Mouse (Mus musculus) cerebellum, adult 2 months (tissue): ENCODE measurements around the gene Cpeb3. TPM values are rescaled to one million over a fixed set of nuclear protein-coding genes. Genes with fewer than 3 reads are reported as not detected.
"Not testable (repeated sequence)": the region's sequence is repeated elsewhere in the genome, so short reads cannot be mapped to it uniquely, and the experiment has no call there.

Source experiments
- DNase-seq, 2 experiments: peaks; one replicate each; pipeline ENCODE4 v3.0.0; 2021
- H3K27ac ChIP-seq: fragments of 200-500 bp; 2 replicates; pipeline ENCODE4 v1.5.1; 2012; ENCODE audit warnings: low read length, control low read depth, inconsistent platforms; ENCODE audit not compliant: insufficient read depth
- H3K27me3 ChIP-seq: fragments of 200-500 bp; 2 replicates; pipeline ENCODE4 v1.6.1; 2012; ENCODE audit warnings: inconsistent platforms, mild to moderate bottlenecking, low read length, moderate library complexity; ENCODE audit not compliant: control insufficient read depth, insufficient read depth
- H3K4me1 ChIP-seq: fragments of 200-500 bp; 2 replicates; pipeline ENCODE4 v1.6.1; 2011; ENCODE audit warnings: low read length; ENCODE audit not compliant: control insufficient read depth, insufficient read depth
- H3K4me3 ChIP-seq: fragments of 200-500 bp; replicated peaks from 2 replicates; pipeline ENCODE3; 2011; ENCODE audit warnings: mild to moderate bottlenecking, low read depth, low read length, control low read depth; ENCODE audit not compliant: insufficient read depth
- CTCF ChIP-seq: fragments of 200-500 bp; IDR thresholded peaks from 2 replicates; pipeline ENCODE4 v1.5.1; 2011; ENCODE audit warnings: low read depth, mild to moderate bottlenecking, control low read depth, low read length, moderate library complexity, borderline replicate concordance; ENCODE audit not compliant: insufficient read depth
- POLR2A ChIP-seq: fragments of 200-500 bp; IDR thresholded peaks from 2 replicates; pipeline ENCODE4 v1.6.1; 2011; ENCODE audit warnings: low read length, control low read depth, borderline replicate concordance; ENCODE audit not compliant: insufficient read depth
- WGBS: fragments of 180-500 bp; shearing (Covaris S2); methylation state at CpG from one replicate; pipeline ENCODE4 v1.1.7; 2018; 5-methylcytosine and 5-hydroxymethylcytosine counted together
- polyA plus RNA-seq: library from polyadenylated mRNA; depleted of rRNA; stranded (reverse); fragments of >200 nt; gene quantifications from 2 replicates; pipeline ENCODE4 v1.2.3, GENCODE M21; 2012

The Cpeb3 gene
- polyA plus RNA-seq, 1 experiment = 41.5 TPM

- peaks cover 11% of the 10 kb centered on the region for H3K4me1 ChIP-seq
- H3K4me3 ChIP-seq = no peak overlapping the region
- TF ChIP-seq POLR2A (no peak), CTCF (peak; percentile 3; the same call in 1 of the 2 replicates)
- H3K27me3 ChIP-seq = no peaks in the 10 kb centered on the region
- 60% methylated on average over 5 of the region's 5 CpGs for WGBS
- DNase-seq = no peak
- H3K27ac ChIP-seq = no peak overlapping the region
Observed at GRCm38 (mm10) chr19:37156770-37157336, 51.5 kb downstream of the Cpeb3 start.

GRCm38 (mm10) chr19:37156040-37156439 lies 52.4 kb downstream of the Cpeb3 start:
- Histone ChIP-seq H3K27ac (no peak overlapping the region), H3K4me1 (peaks cover 11% of the 10 kb centered on the region), H3K4me3 (no peak overlapping the region), H3K27me3 (no peaks in the 10 kb centered on the region)
- DNase-seq = no peak
- WGBS = 79% methylated on average over 4 of the region's 4 CpGs
- no peak for TF ChIP-seq CTCF
- no peak for TF ChIP-seq POLR2A

GRCm38 (mm10) chr19:37147145-37147544 lies 61.3 kb downstream of the Cpeb3 start:
- WGBS = 48% methylated on average over 4 of the region's 4 CpGs
- Histone ChIP-seq H3K27ac (no peak overlapping the region), H3K27me3 (no peaks in the 10 kb centered on the region), H3K4me1 (peaks cover 5% of the 10 kb centered on the region), H3K4me3 (no peak overlapping the region)
- DNase-seq = no peak
- TF ChIP-seq CTCF (no peak), POLR2A (no peak)

GRCm38 (mm10) chr19:37145846-37146245 lies 62.6 kb downstream of the Cpeb3 start:
- WGBS = 76% methylated on average over 1 of the region's 1 CpGs

GRCm38 (mm10) chr19:37145401-37145800 lies 63.0 kb downstream of the Cpeb3 start:
- no peak for DNase-seq
- Histone ChIP-seq H3K4me1 (peaks cover 8% of the 10 kb centered on the region), H3K27ac (no peak overlapping the region), H3K4me3 (no peak overlapping the region), H3K27me3 (no peaks in the 10 kb centered on the region)
- no peak for TF ChIP-seq CTCF
- no peak for TF ChIP-seq POLR2A
- WGBS = 94% methylated on average over 5 of the region's 5 CpGs

More at GRCm38 (mm10) chr19:37145846-37146245, 62.6 kb downstream of the Cpeb3 start:
- TF ChIP-seq CTCF (no peak), POLR2A (no peak)
- no peak for DNase-seq
- H3K4me3 ChIP-seq = no peak overlapping the region
- no peaks in the 10 kb centered on the region for H3K27me3 ChIP-seq
- H3K4me1 ChIP-seq = peaks cover 8% of the 10 kb centered on the region
- H3K27ac ChIP-seq = no peak overlapping the region

GRCm38 (mm10) chr19:37141623-37142022 lies 66.8 kb downstream of the Cpeb3 start:
- peaks cover 3% of the 10 kb centered on the region for H3K4me1 ChIP-seq
- H3K27me3 ChIP-seq = no peaks in the 10 kb centered on the region
- H3K27ac ChIP-seq = no peak overlapping the region
- WGBS = 66% methylated on average over 4 of the region's 4 CpGs
- no peak for DNase-seq
- TF ChIP-seq CTCF (no peak), POLR2A (no peak)
- no peak overlapping the region for H3K4me3 ChIP-seq

GRCm38 (mm10) chr19:37137133-37137532 lies 71.3 kb downstream of the Cpeb3 start:
- 65% methylated on average over 2 of the region's 2 CpGs for WGBS
- Histone ChIP-seq H3K27ac (no peak overlapping the region), H3K27me3 (no peaks in the 10 kb centered on the region), H3K4me3 (no peak overlapping the region), H3K4me1 (peaks cover 3% of the 10 kb centered on the region)
- no peak for TF ChIP-seq CTCF
- DNase-seq = no peak

GRCm38 (mm10) chr19:37135459-37135858 lies 72.9 kb downstream of the Cpeb3 start:
- H3K27me3 ChIP-seq, H3K27ac ChIP-seq, DNase-seq, H3K4me3 ChIP-seq, H3K4me1 ChIP-seq: not testable (repeated sequence)
- WGBS = 81% methylated on average over 2 of the region's 2 CpGs

GRCm38 (mm10) chr19:37133666-37134065 lies 74.7 kb downstream of the Cpeb3 start:
- Histone ChIP-seq H3K27me3 (no peaks in the 10 kb centered on the region), H3K4me1 (no peaks in the 10 kb centered on the region; the same call in 1 of the 2 replicates), H3K4me3 (no peak overlapping the region), H3K27ac (no peak overlapping the region)
- DNase-seq = no peak
- 90% methylated on average over 4 of the region's 4 CpGs for WGBS
- TF ChIP-seq CTCF = no peak
- TF ChIP-seq POLR2A = no peak
